Mouse (Mus musculus) hematopoietic stem cell, adult 5-6 weeks (primary cell): ENCODE measurements around the gene Tmem74b. TPM values are rescaled to one million over a fixed set of nuclear protein-coding genes. Genes with fewer than 3 reads are reported as not detected.

ENCODE experiments used
- ATAC-seq, 2 experiments: fragments of 125-278 bp in 1 of 2; replicated peaks in 1 of 2; 2 replicates each; pipeline ENCODE4 v1.8.0; 2016 to 2017; ENCODE audit warnings: inconsistent platforms in 2 of 2, mild to moderate bottlenecking in 2 of 2, moderate number of reproducible peaks in 2 of 2, low read depth in 1 of 2, moderate TSS enrichment in 1 of 2; ENCODE audit not compliant: low FRiP score in 2 of 2, poor library complexity in 2 of 2, severe bottlenecking in 2 of 2, insufficient read depth in 1 of 2, low TSS enrichment in 1 of 2
- total RNA-seq: library from RNA; stranded (forward); fragments of 172-1452, 232-1000 nt; gene quantifications from 2 replicates; pipeline ENCODE4 v1.2.3, GENCODE M21; 2017

The Tmem74b gene
- total RNA-seq, 1 experiment from 2014 or later: not detected

GRCm38 (mm10) chr2:151738460-151738859 lies 36.7 kb downstream of the Tmem74b start:
- no peak for ATAC-seq

GRCm38 (mm10) chr2:151739081-151739480 lies 37.3 kb downstream of the Tmem74b start:
- ATAC-seq: no peak

DNA sequence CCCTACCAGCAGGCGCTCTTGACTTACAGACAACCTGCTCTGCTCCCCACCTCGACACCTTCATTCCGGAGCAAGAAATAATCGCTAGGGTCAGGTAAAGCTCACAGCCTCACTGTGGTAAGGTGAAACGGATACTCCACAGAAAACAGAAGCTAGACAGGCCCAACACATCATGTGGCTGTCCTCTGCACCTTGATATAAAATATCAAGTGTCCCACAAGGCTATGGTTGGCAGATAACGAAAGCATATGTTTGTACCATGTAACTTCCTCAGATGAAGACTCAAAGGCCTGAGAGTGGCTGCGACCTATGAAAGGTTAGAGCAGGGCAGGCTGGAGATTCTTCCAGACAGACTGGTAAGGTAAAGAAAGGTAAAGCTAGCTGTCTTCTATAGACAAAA lies 37.7 kb downstream of the Tmem74b start:
- no peak for ATAC-seq

DNA sequence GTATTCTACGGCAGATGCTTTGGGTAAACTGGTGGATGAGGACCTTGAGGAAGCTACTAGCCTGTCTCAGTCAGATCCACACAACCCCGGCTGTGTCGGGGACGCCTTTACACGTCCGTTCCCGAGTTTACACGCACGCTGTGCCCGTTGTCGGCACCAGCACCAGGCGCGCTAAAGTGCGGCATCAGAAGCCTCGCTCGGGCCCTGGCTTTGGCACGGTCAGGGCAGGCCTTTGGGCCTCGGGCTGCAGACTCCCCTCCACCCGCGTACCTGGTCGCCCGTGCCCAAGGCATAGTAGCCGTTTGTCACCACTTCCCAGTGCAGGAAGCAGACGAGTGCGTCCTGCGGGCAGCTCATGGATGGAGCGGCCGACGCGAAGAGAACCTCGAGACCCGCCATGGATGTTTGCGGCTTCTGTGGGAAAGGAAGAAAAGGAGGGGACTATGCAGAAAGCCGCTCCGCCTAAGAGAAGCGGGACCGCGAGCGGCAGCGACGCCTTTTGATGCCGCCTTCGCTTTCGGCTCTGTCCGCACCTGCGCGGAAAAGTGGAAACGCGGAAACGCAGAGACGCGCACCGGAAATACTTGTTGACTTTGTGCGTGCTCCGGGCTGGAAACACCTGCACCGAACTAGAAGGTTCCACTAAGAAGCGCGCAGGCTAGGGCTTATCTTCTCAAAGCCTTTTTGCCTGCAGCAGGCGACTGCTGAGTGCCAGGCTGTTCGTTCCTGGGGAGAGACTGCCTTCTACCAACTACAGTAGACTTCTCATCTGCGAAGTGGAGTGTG lies 39.1 kb downstream of the Tmem74b start:
- peak; percentile 84 to 88 for ATAC-seq

DNA sequence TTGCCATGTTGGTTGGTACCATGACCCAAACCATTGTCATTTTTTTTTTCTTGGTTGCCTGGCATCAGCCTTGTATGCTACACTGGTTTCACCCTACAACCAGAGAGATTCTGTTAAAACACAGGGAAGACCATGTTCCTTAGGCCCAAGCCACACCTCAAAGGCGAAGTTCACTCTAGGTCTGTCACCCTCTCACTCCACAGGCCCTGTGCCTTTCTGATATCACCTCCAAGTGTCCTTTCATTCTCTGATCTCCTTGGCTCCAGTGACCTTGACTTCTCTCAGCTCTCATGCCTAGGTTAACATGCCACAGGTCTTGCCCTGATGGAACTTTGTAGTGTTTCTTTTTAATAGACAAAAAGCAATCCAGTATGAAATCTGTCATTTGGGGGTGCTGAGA lies 40.3 kb downstream of the Tmem74b start:
- ATAC-seq: no peak

DNA sequence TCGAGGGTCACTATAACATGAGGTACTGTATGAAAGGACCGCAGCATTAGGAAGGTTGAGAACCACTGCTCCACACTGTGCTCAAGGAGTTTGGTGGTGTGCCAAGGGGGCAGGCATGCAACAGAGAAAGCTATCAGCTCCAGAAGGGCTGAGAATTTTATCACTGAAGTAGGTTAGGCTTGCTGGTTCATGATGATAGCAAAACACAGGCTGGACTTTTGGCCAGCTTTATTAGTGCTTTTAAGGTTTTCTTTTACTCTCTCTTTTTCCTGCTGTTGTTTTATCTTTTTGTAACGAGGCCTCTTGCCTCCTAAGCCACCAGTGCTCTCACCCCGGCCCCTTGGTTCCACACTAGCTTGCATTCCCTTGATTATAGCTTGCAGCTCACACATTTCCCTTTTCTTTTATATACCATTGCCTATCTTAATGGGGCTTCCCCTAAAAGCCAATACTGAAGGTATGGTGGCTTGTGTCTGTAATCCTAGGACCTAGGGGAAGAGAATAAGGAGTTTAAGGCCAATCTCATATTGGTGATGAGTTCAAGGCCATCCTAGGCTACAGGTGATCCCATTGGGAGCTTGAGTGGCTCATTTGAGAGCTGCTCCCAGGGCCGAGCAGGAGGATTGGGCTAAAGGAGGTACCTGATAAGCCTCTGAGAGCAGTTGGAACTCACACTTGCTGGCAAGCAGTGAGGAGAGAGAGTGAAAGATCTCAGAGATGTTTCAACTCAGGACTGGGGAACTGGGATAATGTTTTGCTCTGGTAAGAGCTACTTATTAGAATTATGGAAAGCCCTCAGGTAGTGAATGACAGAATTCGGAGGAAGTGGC lies 41.3 kb downstream of the Tmem74b start:
- no peak for ATAC-seq

DNA sequence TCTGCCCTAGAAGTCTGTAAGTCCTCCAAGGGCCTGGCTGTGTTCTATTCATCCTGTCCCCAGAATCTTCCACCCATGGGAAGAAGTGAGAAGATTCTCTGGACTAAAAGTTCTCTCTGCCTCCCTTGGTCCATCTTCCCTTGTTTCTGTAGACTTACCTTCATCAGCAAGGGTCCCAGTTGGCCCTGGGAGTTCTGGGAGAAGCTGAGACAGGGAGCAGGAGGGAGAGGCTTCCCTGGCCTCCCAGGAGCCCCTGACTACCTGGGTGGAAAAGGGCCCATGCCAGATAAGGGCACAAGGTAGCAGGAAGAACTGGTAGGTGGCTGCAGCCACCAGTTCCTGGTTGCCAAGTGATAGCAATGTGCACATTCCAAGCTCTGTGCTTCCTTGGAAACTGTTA lies 42.0 kb downstream of the Tmem74b start, which contains the start of gene Psmf1:
Gene Psmf1 (minus strand): TSS at position 342 of the 400 bp plus-strand sequence.
- no peak for ATAC-seq

DNA sequence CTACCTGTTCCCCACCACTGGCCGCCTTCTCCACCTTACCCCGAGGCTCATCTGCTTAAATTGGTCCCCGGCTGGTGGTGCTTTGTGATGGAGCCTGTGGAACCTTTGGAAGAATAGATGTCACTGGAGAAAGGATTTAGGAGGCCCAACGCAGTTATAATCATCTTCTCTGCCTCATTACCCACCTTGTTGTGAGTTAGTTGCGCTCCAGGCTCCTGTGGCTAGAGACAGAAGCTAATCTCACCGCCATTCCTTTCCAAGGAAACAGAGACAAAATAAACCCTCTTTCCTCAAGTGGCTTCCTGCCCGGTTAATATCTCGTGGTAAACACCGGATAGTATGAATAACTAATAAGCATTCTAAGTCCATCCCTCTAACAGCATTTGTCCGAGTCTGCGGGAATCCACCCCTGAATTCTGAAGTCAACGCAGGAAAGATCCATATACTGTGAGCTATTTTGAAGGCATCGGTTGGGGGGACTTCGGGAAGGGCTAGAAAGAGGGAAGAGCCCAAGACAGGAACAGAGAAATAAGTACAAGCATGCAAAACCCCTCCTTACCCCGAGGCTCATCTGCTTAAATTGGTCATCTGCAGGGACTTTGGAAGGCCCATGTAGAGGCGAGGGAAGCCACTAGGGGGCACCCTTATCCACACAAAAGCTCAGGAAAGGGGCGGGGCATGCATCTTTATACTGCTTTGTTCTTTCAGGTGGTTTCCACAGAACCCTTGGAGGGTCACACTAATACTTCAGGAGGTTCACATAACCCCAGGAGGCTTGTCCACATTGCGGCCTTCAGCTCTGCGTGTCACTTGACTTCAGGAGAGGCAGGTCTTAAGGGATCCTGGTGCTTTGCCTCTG lies 46.3 kb downstream of the Tmem74b start:
- peak; percentile 75 to 86 for ATAC-seq

GRCm38 (mm10) chr2:151751330-151751729 lies 49.5 kb downstream of the Tmem74b start:
- no peak for ATAC-seq

GRCm38 (mm10) chr2:151756277-151757061 lies 54.7 kb downstream of the Tmem74b start:
- no peak for ATAC-seq

- no peak for ATAC-seq
These were observed 55.6 kb downstream of the Tmem74b start for GRCm38 (mm10) chr2:151757451-151757850.

- no peak for ATAC-seq
These were observed 57.1 kb downstream of the Tmem74b start for GRCm38 (mm10) chr2:151758806-151759353.

Other genes with a start within 250 kb of the Tmem74b start
- gene 4921509C19Rik, start 225.9 kb upstream of the Tmem74b start, total RNA-seq: not detected in 2 replicates
- gene Nsfl1c, start 207.8 kb upstream of the Tmem74b start, total RNA-seq: 133 and 152 TPM in 2 replicates
- gene Fkbp1a, start 159.5 kb upstream of the Tmem74b start, total RNA-seq: 33.6 and 41.1 TPM in 2 replicates
- gene Sdcbp2, start 129.4 kb upstream of the Tmem74b start, total RNA-seq: 0.63 TPM in 1 of 2 replicates, not detected in the other
- not detected in 2 replicates for gene Snph, start 69.4 kb upstream of the Tmem74b start, total RNA-seq
- gene Rad21l, start 33.5 kb upstream of the Tmem74b start, total RNA-seq: not detected in 2 replicates
- 15.6 and 16.4 TPM in 2 replicates for gene Psmf1, start 42.2 kb downstream of the Tmem74b start, total RNA-seq
- not detected in 2 replicates for gene Rspo4, start 140.9 kb downstream of the Tmem74b start, total RNA-seq
- gene Angpt4, start 209.2 kb downstream of the Tmem74b start, total RNA-seq: not detected in 2 replicates